Mouse (Mus musculus): ENCODE measurements around the gene F13b. TPM values are rescaled to one million over a fixed set of nuclear protein-coding genes. Genes with fewer than 3 reads are reported as not detected.

F13b gene
- polyA plus RNA-seq, 1 experiment from 2014 or later = not detected

DNA sequence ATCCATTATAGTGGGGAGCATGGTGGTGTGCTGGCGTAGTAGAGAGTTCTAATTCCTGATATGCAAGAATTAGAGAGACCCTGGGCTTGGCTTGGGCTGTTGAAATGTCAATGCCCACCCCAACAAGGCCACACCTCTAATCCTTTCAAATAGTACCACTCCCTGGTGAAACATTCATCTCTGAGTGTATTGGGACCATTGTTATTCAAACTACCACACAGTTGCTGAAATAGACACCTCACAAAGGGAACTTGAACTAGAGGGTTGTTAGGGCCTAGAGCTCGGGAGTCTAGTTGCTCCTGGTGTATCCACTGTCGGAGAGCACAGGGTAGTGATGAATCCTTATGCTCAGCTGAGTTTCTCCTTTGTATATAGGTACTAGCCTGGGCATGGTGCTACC, 6.9 kb upstream of the F13b start:
- no peak overlapping the region for H3K27ac ChIP-seq (ENCODE audit: low read depth, low read length)
- no peak overlapping the region for H3K9ac ChIP-seq (replicated peaks; ENCODE audit: low read depth, low read length)
- no peaks in the 10 kb centered on the region for H3K36me3 ChIP-seq (ENCODE audit: control insufficient read depth, insufficient read depth, low read length)
- no peaks in the 10 kb centered on the region for H3K27me3 ChIP-seq (ENCODE audit: control insufficient read depth, insufficient read depth, low read length)
- no peak overlapping the region for H3K4me3 ChIP-seq (ENCODE audit: low read depth, low read length)
- H3K4me1 ChIP-seq (ENCODE audit: control insufficient read depth, insufficient read depth, low read length) = no peaks in the 10 kb centered on the region
- no peak overlapping the region for H3K4me2 ChIP-seq (ENCODE audit: low read depth, low read length)
- ATAC-seq (ENCODE audit: low read depth) = no peak
- H3K9me3 ChIP-seq (ENCODE audit: control insufficient read depth, low read length) = no peaks in the 10 kb centered on the region
- WGBS = 72% methylated on average over 3 of the region's 3 CpGs

DNA sequence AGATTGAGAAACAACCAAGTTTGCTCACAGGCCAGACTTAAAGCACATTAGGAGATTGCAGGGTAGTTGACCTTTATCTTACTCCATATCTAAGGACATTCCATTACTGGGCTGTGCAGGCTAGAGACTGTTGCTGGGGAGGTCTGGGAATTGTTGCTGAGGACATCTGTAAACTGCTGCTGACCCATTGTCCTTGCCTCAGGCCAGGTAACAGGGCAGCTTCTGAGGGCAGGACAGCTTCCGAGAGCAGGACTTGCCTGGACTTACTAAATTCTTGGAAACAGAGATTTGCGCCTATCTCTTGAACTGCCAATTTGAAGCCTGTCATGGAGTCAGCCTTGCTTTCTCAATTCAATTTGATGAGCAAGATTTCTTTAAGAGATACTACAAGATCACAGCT, 6.1 kb upstream of the F13b start:
- Histone ChIP-seq H3K4me3 (ENCODE audit: low read depth, low read length) (no peak overlapping the region), H3K4me2 (ENCODE audit: low read depth, low read length) (no peak overlapping the region), H3K27me3 (ENCODE audit: control insufficient read depth, insufficient read depth, low read length) (no peaks in the 10 kb centered on the region), H3K36me3 (ENCODE audit: control insufficient read depth, insufficient read depth, low read length) (no peaks in the 10 kb centered on the region), H3K4me1 (ENCODE audit: control insufficient read depth, insufficient read depth, low read length) (no peaks in the 10 kb centered on the region), H3K27ac (ENCODE audit: low read depth, low read length) (no peak overlapping the region), H3K9me3 (ENCODE audit: control insufficient read depth, low read length) (no peaks in the 10 kb centered on the region), H3K9ac (replicated peaks; ENCODE audit: low read depth, low read length) (no peak overlapping the region)
- ATAC-seq (ENCODE audit: low read depth) = no peak
- 96% methylated on average over 2 of the region's 2 CpGs for WGBS

DNA sequence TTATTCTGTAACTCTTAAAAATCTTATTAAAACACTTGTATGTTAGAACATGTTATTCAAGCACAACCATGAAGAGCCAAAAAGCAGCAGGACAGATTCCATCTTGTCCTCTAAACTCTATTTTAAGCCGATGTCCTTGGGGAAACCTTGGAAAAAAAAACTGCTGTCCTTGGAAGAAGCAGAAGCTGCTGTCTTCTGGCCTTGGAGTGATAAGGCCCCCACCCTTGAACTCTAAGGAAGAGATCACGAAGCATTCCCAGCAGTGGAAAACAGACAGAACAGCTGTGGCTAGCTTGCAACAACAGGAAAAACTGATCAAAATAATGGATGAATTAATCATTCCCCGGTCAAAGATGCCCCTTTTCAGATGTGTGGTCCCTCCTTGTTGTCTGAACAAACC, 5.3 kb upstream of the F13b start:
- no peak overlapping the region for H3K27ac ChIP-seq (ENCODE audit: low read depth, low read length)
- ATAC-seq (ENCODE audit: low read depth) = no peak
- no peaks in the 10 kb centered on the region for H3K9me3 ChIP-seq (ENCODE audit: control insufficient read depth, low read length)
- H3K4me3 ChIP-seq (ENCODE audit: low read depth, low read length) = no peak overlapping the region
- H3K9ac ChIP-seq (replicated peaks; ENCODE audit: low read depth, low read length) = no peak overlapping the region
- 93% methylated on average over 3 of the region's 3 CpGs for WGBS
- no peaks in the 10 kb centered on the region for H3K27me3 ChIP-seq (ENCODE audit: control insufficient read depth, insufficient read depth, low read length)
- no peak overlapping the region for H3K4me2 ChIP-seq (ENCODE audit: low read depth, low read length)
- H3K36me3 ChIP-seq (ENCODE audit: control insufficient read depth, insufficient read depth, low read length) = no peaks in the 10 kb centered on the region
- H3K4me1 ChIP-seq (ENCODE audit: control insufficient read depth, insufficient read depth, low read length) = no peaks in the 10 kb centered on the region

DNA sequence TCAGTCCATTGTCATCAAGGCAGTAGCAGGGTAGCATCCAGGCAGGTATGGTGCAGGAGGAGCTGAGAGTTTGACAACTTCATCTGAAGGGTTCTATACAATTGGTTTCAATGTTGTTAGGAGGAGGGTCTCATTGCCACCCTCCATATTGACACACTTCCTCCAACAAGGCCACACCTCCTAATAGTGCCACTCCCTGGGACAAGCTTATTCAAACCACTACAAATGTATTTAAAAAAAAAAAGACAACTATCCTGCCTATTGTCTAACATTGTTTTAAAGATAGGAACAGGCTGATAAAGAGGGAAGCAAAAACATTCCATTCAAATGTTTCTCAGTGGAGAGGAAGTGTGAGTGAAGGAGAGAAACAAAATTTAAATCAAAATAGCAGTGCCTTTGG, 1.8 kb upstream of the F13b start:
- Histone ChIP-seq H3K27ac (ENCODE audit: low read depth, low read length) (no peak overlapping the region), H3K4me2 (ENCODE audit: low read depth, low read length) (no peak overlapping the region), H3K9me3 (ENCODE audit: control insufficient read depth, low read length) (no peaks in the 10 kb centered on the region), H3K4me3 (ENCODE audit: low read depth, low read length) (no peak overlapping the region), H3K9ac (replicated peaks; ENCODE audit: low read depth, low read length) (no peak overlapping the region), H3K27me3 (ENCODE audit: control insufficient read depth, insufficient read depth, low read length) (no peaks in the 10 kb centered on the region), H3K4me1 (ENCODE audit: control insufficient read depth, insufficient read depth, low read length) (no peaks in the 10 kb centered on the region), H3K36me3 (ENCODE audit: control insufficient read depth, insufficient read depth, low read length) (no peaks in the 10 kb centered on the region)
- no peak for ATAC-seq (ENCODE audit: low read depth)

DNA sequence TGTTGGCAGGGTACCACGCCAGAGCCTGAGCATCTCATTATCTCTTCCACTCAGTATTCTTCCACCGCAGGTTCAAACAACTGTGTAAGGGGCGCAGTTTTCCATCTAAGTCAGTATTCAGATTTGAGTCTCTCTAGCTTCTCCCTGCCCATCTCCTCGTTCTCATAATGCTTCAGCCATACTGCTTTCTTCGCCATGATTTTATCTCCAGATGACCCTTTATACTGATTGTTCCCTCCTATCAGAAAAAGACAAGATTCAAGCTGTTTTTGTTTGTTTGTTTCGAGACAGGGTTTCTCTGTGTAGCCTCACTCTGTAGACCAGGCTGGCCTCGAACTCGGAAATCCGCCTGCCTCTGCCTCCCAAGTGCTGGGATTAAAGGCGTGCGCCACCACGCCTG, 13.1 kb downstream of the F13b start:
- H3K4me2 ChIP-seq (ENCODE audit: low read depth, low read length) = no peak overlapping the region
- H3K4me1 ChIP-seq (ENCODE audit: control insufficient read depth, insufficient read depth, low read length) = no peaks in the 10 kb centered on the region
- no peak overlapping the region for H3K9ac ChIP-seq (replicated peaks; ENCODE audit: low read depth, low read length)
- no peak overlapping the region for H3K4me3 ChIP-seq (ENCODE audit: low read depth, low read length)
- H3K27ac ChIP-seq (ENCODE audit: low read depth, low read length) = no peak overlapping the region
- no peaks in the 10 kb centered on the region for H3K9me3 ChIP-seq (ENCODE audit: control insufficient read depth, low read length)
- H3K36me3 ChIP-seq (ENCODE audit: control insufficient read depth, insufficient read depth, low read length) = no peaks in the 10 kb centered on the region
- WGBS = 91% methylated on average over 12 of the region's 12 CpGs
- no peak for ATAC-seq (ENCODE audit: low read depth)
- no peaks in the 10 kb centered on the region for H3K27me3 ChIP-seq (ENCODE audit: control insufficient read depth, insufficient read depth, low read length)

DNA sequence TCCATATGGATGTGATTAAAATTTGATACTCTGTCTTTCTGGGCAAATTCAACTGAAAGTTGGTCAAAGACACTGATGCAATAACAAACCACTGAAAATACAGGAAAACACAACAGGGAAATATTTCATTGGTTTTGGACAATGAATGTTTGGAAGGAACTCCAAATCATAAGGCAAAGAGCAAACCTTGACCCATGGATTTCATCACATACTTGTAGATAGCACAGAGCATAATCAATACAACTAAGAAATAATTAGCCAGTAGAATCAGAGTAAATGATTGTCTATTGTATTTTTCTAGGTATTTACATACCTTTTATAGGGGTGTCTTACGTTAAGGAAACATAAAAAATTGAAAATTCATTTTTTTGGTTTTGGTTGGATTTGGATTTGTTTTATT, 47.0 kb downstream of the F13b start:
- no peaks in the 10 kb centered on the region for H3K27me3 ChIP-seq (ENCODE audit: control insufficient read depth, insufficient read depth, low read length)
- no peak for ATAC-seq (ENCODE audit: low read depth)
- WGBS = 98% methylated on average over 1 of the region's 1 CpGs

DNA sequence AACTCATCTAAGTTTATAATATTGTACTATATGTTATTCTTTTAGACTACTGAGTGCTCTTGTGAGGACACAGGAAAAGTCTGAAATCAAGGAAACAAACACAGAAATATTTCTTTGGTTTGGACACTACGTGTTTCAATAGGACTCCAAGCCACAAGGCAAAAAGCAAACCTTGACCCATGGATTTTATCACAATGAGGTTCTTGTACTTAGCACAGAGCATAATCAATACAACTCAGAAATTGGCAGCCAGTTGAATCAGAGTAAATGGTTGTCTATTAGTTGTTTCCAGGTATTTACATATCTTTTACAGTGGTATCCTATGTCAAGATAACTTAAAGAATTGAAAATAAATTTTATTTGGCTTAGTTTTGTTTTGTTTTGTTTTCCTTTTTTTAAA, 49.8 kb downstream of the F13b start:
- no peak for ATAC-seq (ENCODE audit: low read depth)
- Histone ChIP-seq H3K4me1 (ENCODE audit: control insufficient read depth, insufficient read depth, low read length) (no peaks in the 10 kb centered on the region), H3K27ac (ENCODE audit: low read depth, low read length) (no peak overlapping the region), H3K9me3 (ENCODE audit: control insufficient read depth, low read length) (no peaks in the 10 kb centered on the region), H3K27me3 (ENCODE audit: control insufficient read depth, insufficient read depth, low read length) (no peaks in the 10 kb centered on the region), H3K36me3 (ENCODE audit: control insufficient read depth, insufficient read depth, low read length) (no peaks in the 10 kb centered on the region), H3K9ac (replicated peaks; ENCODE audit: low read depth, low read length) (no peak overlapping the region), H3K4me2 (ENCODE audit: low read depth, low read length) (no peak overlapping the region), H3K4me3 (ENCODE audit: low read depth, low read length) (no peak overlapping the region)
- 89% methylated on average over 1 of the region's 1 CpGs for WGBS

More for the DNA sequence above, 47.0 kb downstream of the F13b start:
- Histone ChIP-seq H3K4me3 (ENCODE audit: low read depth, low read length) (no peak overlapping the region), H3K36me3 (ENCODE audit: control insufficient read depth, insufficient read depth, low read length) (no peaks in the 10 kb centered on the region), H3K4me1 (ENCODE audit: control insufficient read depth, insufficient read depth, low read length) (no peaks in the 10 kb centered on the region), H3K9me3 (ENCODE audit: control insufficient read depth, low read length) (no peaks in the 10 kb centered on the region), H3K27ac (ENCODE audit: low read depth, low read length) (no peak overlapping the region), H3K9ac (replicated peaks; ENCODE audit: low read depth, low read length) (no peak overlapping the region), H3K4me2 (ENCODE audit: low read depth, low read length) (no peak overlapping the region)

DNA sequence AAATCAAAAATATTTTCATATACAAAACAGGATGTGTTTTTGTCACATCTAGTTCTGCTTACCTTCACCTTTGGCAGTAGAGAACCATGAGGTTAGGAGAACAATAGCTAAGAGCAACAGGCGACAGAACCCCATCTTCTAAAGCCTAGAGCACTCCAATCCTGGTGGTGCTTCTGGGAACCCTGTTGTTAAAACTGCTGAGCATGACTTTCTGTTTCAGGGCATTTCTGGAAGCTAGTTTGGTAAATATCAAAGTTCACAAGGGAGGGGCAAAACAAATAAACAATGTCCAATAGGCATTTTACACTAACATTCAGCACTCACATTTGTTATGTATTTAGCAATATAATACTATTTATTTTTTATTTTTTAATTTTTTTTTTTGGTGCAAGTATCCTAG, 58.5 kb downstream of the F13b start, which contains the start of gene Cfhr1:
Gene Cfhr1 (minus strand): TSS at position 249 of the 400 bp plus-strand sequence.
- no peak within 1 kb of the TSS for H3K27ac ChIP-seq (ENCODE audit: low read depth, low read length)

More for the DNA sequence above, 58.5 kb downstream of the F13b start, which contains the start of gene Cfhr1:
- Histone ChIP-seq H3K36me3 (ENCODE audit: control insufficient read depth, insufficient read depth, low read length) (no peaks in the 10 kb centered on the region), H3K4me2 (ENCODE audit: low read depth, low read length) (no peak within 1 kb of the TSS), H3K4me1 (ENCODE audit: control insufficient read depth, insufficient read depth, low read length) (no peaks in the 10 kb centered on the region), H3K4me3 (ENCODE audit: low read depth, low read length) (no peak within 1 kb of the TSS), H3K27me3 (ENCODE audit: control insufficient read depth, insufficient read depth, low read length) (no peaks in the 10 kb centered on the region), H3K9ac (replicated peaks; ENCODE audit: low read depth, low read length) (no peak within 1 kb of the TSS), H3K9me3 (ENCODE audit: control insufficient read depth, low read length) (no peaks in the 10 kb centered on the region)
- 82% methylated on average over 1 of the region's 1 CpGs for WGBS
- no peak for ATAC-seq (ENCODE audit: low read depth)

Measured in neural tube, embryonic 14.5 days (tissue).